Mouse (Mus musculus): ENCODE results near the gene Fgd4. TPM values are rescaled to one million over a fixed set of nuclear protein-coding genes. Genes with fewer than 3 reads are reported as not detected.

Gene Fgd4
- polyA plus RNA-seq, 1 experiment = not detected

GRCm38 (mm10) chr16:16498798-16499197 lies 101.6 kb downstream of the Fgd4 start:
- no peak for TF ChIP-seq GATA1 (IDR thresholded peaks at IDR 0.05; ENCODE audit: low read length)

- TF ChIP-seq GATA1 (IDR thresholded peaks at IDR 0.05; ENCODE audit: low read length) = no peak
These were observed 114.8 kb downstream of the Fgd4 start for GRCm38 (mm10) chr16:16485523-16486043.

GRCm38 (mm10) chr16:16484601-16485000 lies 115.7 kb downstream of the Fgd4 start:
- no peak for TF ChIP-seq GATA1 (IDR thresholded peaks at IDR 0.05; ENCODE audit: low read length)

- no peak for TF ChIP-seq GATA1 (IDR thresholded peaks at IDR 0.05; ENCODE audit: low read length)
These were observed 150.3 kb downstream of the Fgd4 start for GRCm38 (mm10) chr16:16450021-16450420.

- no peak for TF ChIP-seq GATA1 (IDR thresholded peaks at IDR 0.05; ENCODE audit: low read length)
These were observed 161.9 kb downstream of the Fgd4 start for GRCm38 (mm10) chr16:16438436-16438835.

- TF ChIP-seq GATA1 (IDR thresholded peaks at IDR 0.05; ENCODE audit: low read length) = no peak
These were observed 177.9 kb downstream of the Fgd4 start for GRCm38 (mm10) chr16:16422456-16422855.

Other genes starting within 250 kb of the Fgd4 start
- 13.0 and 30.6 TPM in 2 replicates for gene Dnm1l, start 241.6 kb downstream of the Fgd4 start, polyA plus RNA-seq (2012)
- gene Olfr19, start 75.9 kb upstream of the Fgd4 start, polyA plus RNA-seq (2012) = not detected in 2 replicates
- not detected in 2 replicates for gene Spag6l, start 228.9 kb upstream of the Fgd4 start, polyA plus RNA-seq (2012)